Comparison of ENCODE assay signal across 8 mouse cellular contexts in the genomic region with DNA sequence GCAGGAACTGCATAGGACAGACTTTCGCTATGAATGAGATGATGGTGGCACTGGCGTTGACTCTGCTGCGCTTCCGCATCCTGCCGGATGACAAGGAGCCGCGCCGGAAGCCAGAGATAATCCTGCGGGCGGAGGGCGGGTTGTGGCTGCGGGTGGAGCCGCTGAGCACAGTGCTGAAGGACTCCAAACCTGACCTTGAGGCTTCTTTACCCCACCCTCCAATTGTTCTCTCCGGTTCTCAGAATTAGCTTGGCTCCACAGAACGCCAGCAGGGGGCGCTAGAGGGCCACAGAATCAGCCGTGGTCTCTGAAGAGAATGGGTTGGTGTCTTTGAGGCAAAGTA. TPM values are rescaled to one million over a fixed set of nuclear protein-coding genes. Genes with fewer than 3 reads are reported as not detected.
DNase-seq lines count a peak whose midpoint lies in the region; ATAC-seq lines count a peak whose summit lies in the region.

No protein-coding gene starts in this region.

- H3K27ac ChIP-seq in hindbrain, embryonic 16.5 days (ENCODE audit: low read depth, low read length): no peak overlapping the region
- H3K27ac ChIP-seq in macrophage: no peak overlapping the region

- H3K36me3 ChIP-seq in hindbrain, embryonic 16.5 days (ENCODE audit: control insufficient read depth, insufficient read depth, low read length): no peaks in the 10 kb centered on the region
- H3K36me3 ChIP-seq in macrophage (ENCODE audit: inconsistent target): no peaks in the 10 kb centered on the region

- H3K79me2 ChIP-seq in macrophage (ENCODE audit: inconsistent target): no peaks in the 10 kb centered on the region

- under 1% methylated on average over 17 of the region's 17 CpGs for WGBS in hindbrain, embryonic 16.5 days
- 2% methylated on average over 17 of the region's 17 CpGs for WGBS in macrophage (ENCODE audit: missing documents)

- ATAC-seq in hindbrain, embryonic 16.5 days: peak; percentile 98

- H3K4me1 ChIP-seq in hindbrain, embryonic 16.5 days (ENCODE audit: control insufficient read depth, insufficient read depth, low read depth, low read length): peaks cover 2% of the 10 kb centered on the region; the same call in 1 of the 2 replicates

- peak overlapping the region; percentile 73 for H3K9ac ChIP-seq in hindbrain, embryonic 16.5 days (ENCODE audit: low read depth, low read length)

- H3K27me3 ChIP-seq in hindbrain, embryonic 16.5 days (replicated peaks; ENCODE audit: control insufficient read depth, insufficient read depth, low read length): no peaks in the 10 kb centered on the region

- H3K4me2 ChIP-seq in hindbrain, embryonic 16.5 days (ENCODE audit: low read length): peak overlapping the region; percentile 68

- peak; percentile 97 for DNase-seq in R1 (ENCODE audit: low read depth, low spot score)
- peak; percentile 90 to 92 for DNase-seq in cerebellum, postnatal 25 days
- DNase-seq in gastrocnemius, adult 18-20 months (ENCODE audit: low spot score): peak; percentile 61
- peak; percentile 87 to 89 for DNase-seq in left cerebral cortex, adult 18-20 months (ENCODE audit: low spot score in 2 of 2)
- DNase-seq in right cerebral cortex, adult 18-20 months: peak; percentile 78
- peak; percentile 58 for DNase-seq in urinary bladder, postnatal 10 days (ENCODE audit: low spot score)

- H3K4me3 ChIP-seq in hindbrain, embryonic 16.5 days (ENCODE audit: low read length): peak overlapping the region; percentile 45
- H3K4me3 ChIP-seq in macrophage (ENCODE audit: inconsistent target): peak overlapping the region; percentile 5

- H3K9me3 ChIP-seq in hindbrain, embryonic 16.5 days (ENCODE audit: control insufficient read depth, low read length): no peaks in the 10 kb centered on the region

RNA-seq across cellular contexts. Expression of gene Cyp4f37, which starts 13.8 kb away (rescaled TPM):
- not detected for total RNA-seq in gastrocnemius, adult 18-20 months (2021)
- not detected in 2 replicates for polyA plus RNA-seq in hindbrain, embryonic 16.5 days (2015; fragmentation: Nextera tagmentation; extraction: Ambion mirVana)
- not detected for total RNA-seq in left cerebral cortex, adult 18-20 months (2021)
- not detected for total RNA-seq in macrophage (2018; cell fraction: chromatin; rRNA removed)
- under 1 TPM in 2 of 26 experiments, not detected in 24; 0.06 to 0.08 TPM for total RNA-seq in macrophage (2018; cell fraction: cytosol; rRNA removed)
- not detected for total RNA-seq in macrophage (2018; cell fraction: nucleus; rRNA removed)
- polyA plus RNA-seq in macrophage (2018): not detected in 3 replicates

RNA-seq across cellular contexts. Expression of gene Cyp4f40, which starts 23.8 kb away (rescaled TPM):
- not detected for total RNA-seq in gastrocnemius, adult 18-20 months (2021)
- 0.06 TPM in 1 of 2 replicates, not detected in the other for polyA plus RNA-seq in hindbrain, embryonic 16.5 days (2015; fragmentation: Nextera tagmentation; extraction: Ambion mirVana)
- not detected for total RNA-seq in left cerebral cortex, adult 18-20 months (2021)
- total RNA-seq in macrophage (2018; cell fraction: chromatin; rRNA removed): not detected
- not detected for total RNA-seq in macrophage (2018; cell fraction: cytosol; rRNA removed)
- not detected for total RNA-seq in macrophage (2018; cell fraction: nucleus; rRNA removed)
- polyA plus RNA-seq in macrophage (2018): not detected in 3 replicates

RNA-seq across cellular contexts. Expression of gene Cyp4f15, which starts 50.5 kb away (rescaled TPM):
- not detected for total RNA-seq in gastrocnemius, adult 18-20 months (2021)
- polyA plus RNA-seq in hindbrain, embryonic 16.5 days (2015; fragmentation: Nextera tagmentation; extraction: Ambion mirVana): 3.7 and 5.8 TPM in 2 replicates
- total RNA-seq in left cerebral cortex, adult 18-20 months (2021): 10 to 100 TPM; 16.4 to 21.2 TPM
- not detected for total RNA-seq in macrophage (2018; cell fraction: chromatin; rRNA removed)
- not detected for total RNA-seq in macrophage (2018; cell fraction: cytosol; rRNA removed)
- not detected for total RNA-seq in macrophage (2018; cell fraction: nucleus; rRNA removed)
- polyA plus RNA-seq in macrophage (2018): not detected in 3 replicates

Comparison
In these comparisons a context has a peak if more than half of its experiments do, and no peak if none do; other contexts are left out.
1. RNA of gene Cyp4f15, which starts 50.5 kb away (total RNA-seq): 16.4 to 21.2 TPM in left cerebral cortex, adult 18-20 months; not detected in gastrocnemius, adult 18-20 months; every median in the first group is over 10 times any median in the second.
2. Peak in every context shown above with its lines, with median percentiles within 50 percentile points of each other: DNase-seq.